Mouse (Mus musculus) intestine, embryonic 14.5 days (tissue): Measurements from ENCODE around the gene Fbxl17. TPM values are rescaled to one million over a fixed set of nuclear protein-coding genes. Genes with fewer than 3 reads are reported as not detected.
A peak's percentile ranks its signal among the peaks of the same experiment; 100 is the strongest.

Source experiments
- ATAC-seq: fragments of 200-750 bp; cut with Nextera tagmentation; replicated peaks from 2 replicates; pipeline ENCODE4 v1.8.0; 2017; ENCODE audit warnings: low read depth, moderate number of reproducible peaks, moderate TSS enrichment, moderate library complexity; ENCODE audit not compliant: low FRiP score, low TSS enrichment
- DNase-seq: peaks from one replicate; pipeline ENCODE4 v3.0.0-alpha.2; 2018; ENCODE audit warnings: low spot score
- H3K27ac ChIP-seq: fragments of 300-500 bp; sonication (generic); 2 replicates; pipeline ENCODE4 v1.5.1; 2014; ENCODE audit warnings: low read depth, mild to moderate bottlenecking, control low read depth
- H3K27me3 ChIP-seq: fragments of 300-500 bp; sonication (generic); replicated peaks from 2 replicates; pipeline ENCODE4 v1.6.1; 2014; ENCODE audit warnings: low read length, control low read depth; ENCODE audit not compliant: control insufficient read depth, insufficient read depth
- H3K36me3 ChIP-seq: fragments of 300-500 bp; sonication (generic); 2 replicates; pipeline ENCODE4 v1.6.1; 2014; ENCODE audit warnings: low read length, control low read depth; ENCODE audit not compliant: control insufficient read depth, insufficient read depth
- H3K4me1 ChIP-seq: fragments of 300-500 bp; sonication (generic); replicated peaks from 2 replicates; pipeline ENCODE4 v1.6.1; 2014; ENCODE audit warnings: low read length, control low read depth, mixed read lengths; ENCODE audit not compliant: control insufficient read depth, insufficient read depth
- H3K4me2 ChIP-seq: fragments of 300-500 bp; sonication (generic); 2 replicates; pipeline ENCODE4 v1.6.1; 2014; ENCODE audit warnings: low read length
- H3K4me3 ChIP-seq: fragments of 300-500 bp; sonication (generic); 2 replicates; pipeline ENCODE4 v1.5.1; 2014; ENCODE audit warnings: low read depth, low read length, control low read depth, mixed read lengths
- H3K9ac ChIP-seq: fragments of 300-500 bp; sonication (generic); 2 replicates; pipeline ENCODE4 v1.6.1; 2014; ENCODE audit warnings: mild to moderate bottlenecking, low read length
- H3K9me3 ChIP-seq: fragments of 300-500 bp; sonication (generic); 2 replicates; pipeline ENCODE4 v1.6.1; 2016; ENCODE audit warnings: low read length, control low read depth; ENCODE audit not compliant: control insufficient read depth
- WGBS: fragments of 180-500 bp; shearing (Covaris S2); extraction: QIAGEN DNeasy Blood & Tissue Kit; methylation state at CpG from one replicate; pipeline ENCODE4 v1.1.7; 2014; 5-methylcytosine and 5-hydroxymethylcytosine counted together
- polyA plus RNA-seq: library from polyadenylated mRNA; unstranded; fragments of >200 nt; fragmentation: Nextera tagmentation; extraction: Ambion mirVana; gene quantifications from 2 replicates; pipeline ENCODE4 v1.2.1, GENCODE M21; 2014

Gene Fbxl17
- polyA plus RNA-seq, 1 experiment from 2014 or later: 7.5 TPM

DNA sequence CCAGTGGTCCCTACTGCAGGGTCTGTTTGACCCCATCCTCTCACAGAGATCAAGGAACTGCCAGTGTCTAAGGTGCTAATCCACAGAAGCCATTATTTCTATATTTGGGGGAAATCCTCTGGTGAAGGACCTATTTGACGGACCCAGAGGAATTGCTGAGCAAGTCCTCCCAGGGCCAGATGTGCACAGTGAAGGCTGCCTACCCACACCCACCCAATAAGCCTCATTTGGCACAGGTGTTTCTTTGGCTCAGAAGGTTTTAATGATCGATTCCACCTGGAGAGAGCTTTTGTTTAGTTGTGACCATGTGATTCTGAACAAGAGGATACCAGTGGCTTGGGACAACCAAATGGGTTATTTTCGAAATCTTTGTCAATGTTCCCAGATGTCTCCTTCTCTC lies 462.3 kb downstream of the Fbxl17 start:
- Histone ChIP-seq H3K36me3 (no peaks in the 10 kb centered on the region), H3K4me2 (no peak overlapping the region), H3K27me3 (no peaks in the 10 kb centered on the region), H3K4me1 (no peaks in the 10 kb centered on the region), H3K9ac (no peak overlapping the region), H3K27ac (no peak overlapping the region), H3K9me3 (peaks cover 18% of the 10 kb centered on the region; the same call in 1 of the 2 replicates), H3K4me3 (no peak overlapping the region)
- ATAC-seq (no peak), DNase-seq (no peak)
- 89% methylated on average over 3 of the region's 3 CpGs for WGBS

DNA sequence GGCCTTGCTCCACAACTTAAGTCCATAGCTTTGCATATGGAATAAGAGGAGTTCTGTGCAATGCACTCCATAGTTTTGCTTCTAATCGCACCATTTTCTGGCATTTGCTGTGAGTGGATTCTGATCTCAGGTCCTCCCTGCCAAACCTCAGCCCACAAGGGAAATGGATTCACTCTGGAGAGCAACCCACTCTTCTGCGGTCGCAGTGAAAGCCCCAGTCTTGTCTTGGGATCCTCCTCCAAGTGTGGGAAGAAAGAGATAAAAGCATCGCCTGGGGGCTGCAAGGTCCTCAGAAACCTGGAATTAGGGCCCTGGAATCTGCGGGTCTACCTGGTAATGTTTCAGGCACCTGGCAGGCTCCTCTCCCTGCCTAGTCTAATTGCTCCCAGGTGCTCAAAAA lies 466.7 kb downstream of the Fbxl17 start:
- no peaks in the 10 kb centered on the region for H3K4me1 ChIP-seq
- H3K27me3 ChIP-seq: no peaks in the 10 kb centered on the region
- H3K9ac ChIP-seq: no peak overlapping the region
- WGBS: 89% methylated on average over 5 of the region's 5 CpGs
- DNase-seq (no peak), ATAC-seq (no peak)
- no peaks in the 10 kb centered on the region for H3K36me3 ChIP-seq
- H3K4me2 ChIP-seq: no peak overlapping the region
- H3K9me3 ChIP-seq: no peaks in the 10 kb centered on the region
- no peak overlapping the region for H3K4me3 ChIP-seq
- H3K27ac ChIP-seq: no peak overlapping the region

DNA sequence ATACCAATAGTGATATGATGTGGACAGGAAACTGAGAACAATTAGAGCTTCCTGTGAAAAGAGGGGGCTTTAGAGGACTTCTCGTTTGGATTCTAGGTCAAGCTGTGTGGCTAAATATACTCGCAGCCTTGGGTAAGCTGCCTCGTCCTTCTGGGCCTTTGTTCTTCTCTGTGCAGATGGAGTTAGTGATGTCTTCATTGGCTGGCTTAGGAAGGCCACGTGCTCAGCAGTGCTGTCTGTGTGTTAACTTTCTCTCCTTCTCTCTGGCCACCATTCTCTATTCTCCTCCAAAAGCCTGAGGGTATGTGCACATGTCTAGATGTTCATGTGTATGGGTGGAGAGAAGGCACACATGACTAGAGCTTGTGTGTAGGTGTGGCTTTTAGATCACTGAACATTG lies 470.7 kb downstream of the Fbxl17 start:
- Histone ChIP-seq H3K4me2 (no peak overlapping the region), H3K9me3 (no peaks in the 10 kb centered on the region), H3K27ac (no peak overlapping the region), H3K27me3 (no peaks in the 10 kb centered on the region), H3K4me3 (no peak overlapping the region), H3K9ac (no peak overlapping the region), H3K36me3 (no peaks in the 10 kb centered on the region), H3K4me1 (0 out of 2 replicates have a peak, but pooled peaks cover 4% of the 10 kb centered on the region)
- WGBS: 58% methylated on average over 4 of the region's 4 CpGs
- ATAC-seq (no peak), DNase-seq (no peak)

GRCm38 (mm10) chr17:63025238-63025637 lies 474.6 kb downstream of the Fbxl17 start:
- H3K36me3 ChIP-seq: no peaks in the 10 kb centered on the region
- H3K4me3 ChIP-seq: no peak overlapping the region
- ATAC-seq (no peak), DNase-seq (no peak)
- WGBS: 53% methylated on average over 15 of the region's 15 CpGs
- 0 out of 2 replicates have a peak, but pooled peaks cover 4% of the 10 kb centered on the region for H3K4me1 ChIP-seq
- H3K9ac ChIP-seq: no peak overlapping the region
- no peak overlapping the region for H3K4me2 ChIP-seq
- no peaks in the 10 kb centered on the region for H3K9me3 ChIP-seq
- H3K27ac ChIP-seq: no peak overlapping the region
- H3K27me3 ChIP-seq: no peaks in the 10 kb centered on the region

DNA sequence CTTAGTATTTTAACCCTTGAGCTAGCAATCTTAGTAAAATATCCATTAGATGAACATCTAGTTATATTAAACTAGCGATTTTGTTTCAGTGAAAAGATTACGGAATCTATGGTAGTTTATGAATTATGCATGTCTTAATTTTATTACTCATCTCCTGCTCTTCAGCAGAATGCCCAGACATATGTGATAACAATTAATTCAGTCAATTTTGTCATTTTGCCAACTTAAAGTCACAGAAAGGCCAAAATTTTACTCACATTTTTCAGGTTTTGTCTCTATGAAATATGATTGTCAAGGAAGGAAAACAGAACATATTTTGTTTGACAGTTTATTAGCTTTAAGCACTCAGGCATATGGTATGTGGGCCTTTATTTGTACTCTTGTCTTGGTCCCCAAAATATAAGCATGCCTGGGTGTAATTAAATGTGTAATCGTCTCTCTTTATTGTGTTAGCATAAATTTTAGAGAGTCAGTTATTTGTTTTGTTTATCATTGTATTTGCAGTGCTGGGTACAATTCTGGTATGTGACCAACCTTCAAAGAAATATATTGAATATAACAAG lies 482.1 kb downstream of the Fbxl17 start:
- H3K9me3 ChIP-seq: no peaks in the 10 kb centered on the region
- 87% methylated on average over 3 of the region's 3 CpGs for WGBS
- peaks cover 4% of the 10 kb centered on the region; the same call in 1 of the 2 replicates for H3K4me1 ChIP-seq
- H3K27me3 ChIP-seq: no peaks in the 10 kb centered on the region
- no peak overlapping the region for H3K27ac ChIP-seq
- ATAC-seq (no peak), DNase-seq (no peak)
- no peaks in the 10 kb centered on the region for H3K36me3 ChIP-seq
- no peak overlapping the region for H3K4me3 ChIP-seq
- no peak overlapping the region for H3K4me2 ChIP-seq
- H3K9ac ChIP-seq: no peak overlapping the region

- Histone ChIP-seq H3K9me3 (no peaks in the 10 kb centered on the region), H3K27me3 (no peaks in the 10 kb centered on the region), H3K36me3 (no peaks in the 10 kb centered on the region), H3K4me1 (peaks cover 35% of the 10 kb centered on the region; the same call in 1 of the 2 replicates), H3K27ac (peak overlapping the region; percentile 34; the same call in 1 of the 2 replicates), H3K4me3 (no peak overlapping the region), H3K9ac (no peak overlapping the region), H3K4me2 (no peak overlapping the region)
- ATAC-seq (peak; percentile 41), DNase-seq (no peak)
- WGBS: 24% methylated on average over 3 of the region's 3 CpGs
These were observed 487.3 kb downstream of the Fbxl17 start for GRCm38 (mm10) chr17:63012571-63012923.

DNA sequence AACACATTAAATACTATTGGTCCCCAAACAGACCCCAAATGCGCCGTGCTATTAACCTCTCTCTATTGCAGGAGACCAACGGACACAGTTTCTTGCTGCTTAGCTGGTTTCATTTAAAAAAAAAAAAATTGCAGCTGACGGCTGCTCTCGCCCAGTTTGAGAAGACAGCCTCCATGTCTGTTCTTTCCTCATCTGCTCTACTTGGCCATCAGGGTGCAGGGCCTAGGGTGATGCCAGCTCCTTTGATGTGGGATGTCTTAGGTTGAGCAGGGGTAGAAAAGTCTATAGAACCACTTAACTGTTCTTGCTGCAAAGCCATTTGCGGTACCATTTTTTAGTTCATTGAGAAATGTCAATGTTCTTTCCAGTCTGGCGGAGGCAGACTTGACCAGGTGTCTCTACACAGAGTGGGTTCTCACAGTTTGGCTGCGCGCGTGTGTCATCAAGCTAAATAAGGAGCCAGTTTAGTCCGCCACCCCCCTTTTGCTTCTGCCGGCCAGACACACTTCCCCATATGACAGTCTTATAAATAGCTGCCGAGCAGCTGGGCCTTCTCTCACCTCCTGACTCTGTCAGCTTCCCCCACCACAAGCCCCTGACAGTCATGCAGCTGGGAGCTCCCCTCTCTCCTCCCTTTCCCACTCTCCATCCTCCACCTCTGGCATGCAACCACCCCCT lies 487.8 kb downstream of the Fbxl17 start:
- Histone ChIP-seq H3K27me3 (no peaks in the 10 kb centered on the region), H3K4me2 (no peak overlapping the region), H3K4me3 (no peak overlapping the region), H3K27ac (peak overlapping the region; percentile 34; the same call in 1 of the 2 replicates), H3K9ac (no peak overlapping the region), H3K4me1 (peaks cover 35% of the 10 kb centered on the region; the same call in 1 of the 2 replicates), H3K36me3 (no peaks in the 10 kb centered on the region), H3K9me3 (no peaks in the 10 kb centered on the region)
- peak; percentile 79 for ATAC-seq
- WGBS: 40% methylated on average over 13 of the region's 13 CpGs
- peak; percentile 66 for DNase-seq

DNA sequence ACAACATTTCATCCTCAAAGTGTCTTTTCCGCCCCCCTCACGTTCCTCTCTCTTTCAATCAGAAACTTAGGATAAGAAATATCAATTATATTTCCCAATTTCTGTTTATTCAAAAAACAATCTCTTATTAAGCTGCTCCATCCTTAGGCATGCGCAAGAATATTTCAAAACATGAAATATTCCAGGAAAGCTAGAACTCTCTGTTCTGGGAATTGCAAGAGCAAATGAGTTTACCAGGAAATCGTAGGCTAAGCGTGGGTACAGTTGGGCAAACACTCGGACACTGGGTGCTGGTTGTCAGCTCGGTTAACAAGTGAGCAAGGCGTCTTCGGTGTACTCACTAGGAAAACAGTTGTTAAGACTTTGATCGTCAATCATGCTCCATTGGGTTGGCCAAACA lies 489.0 kb downstream of the Fbxl17 start:
- ATAC-seq (no peak), DNase-seq (peak; percentile 48)
- no peak overlapping the region for H3K4me3 ChIP-seq
- no peaks in the 10 kb centered on the region for H3K9me3 ChIP-seq
- no peaks in the 10 kb centered on the region for H3K36me3 ChIP-seq
- H3K4me1 ChIP-seq: peaks cover 35% of the 10 kb centered on the region; the same call in 1 of the 2 replicates
- H3K4me2 ChIP-seq: no peak overlapping the region
- H3K9ac ChIP-seq: no peak overlapping the region
- 74% methylated on average over 10 of the region's 10 CpGs for WGBS
- H3K27ac ChIP-seq: no peak overlapping the region
- H3K27me3 ChIP-seq: no peaks in the 10 kb centered on the region

DNA sequence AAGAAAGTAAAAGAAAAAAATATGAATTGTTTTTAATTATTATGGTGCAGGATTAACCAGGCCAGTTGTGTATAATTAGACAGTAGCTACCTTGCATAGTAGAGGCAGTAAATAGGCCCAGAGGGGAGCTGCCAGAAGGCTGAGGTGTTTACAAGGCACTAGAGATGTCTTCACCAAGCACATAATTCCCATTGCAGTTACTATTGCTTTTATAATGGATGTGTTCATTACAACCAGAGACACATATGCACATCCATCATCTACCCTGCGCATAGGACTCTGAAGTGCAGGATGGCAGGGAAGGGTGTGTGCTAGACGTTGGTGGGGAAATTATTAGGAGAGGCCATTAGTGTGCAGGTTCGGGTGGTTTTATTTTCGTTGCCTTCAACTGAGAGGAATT lies 491.0 kb downstream of the Fbxl17 start:
- Histone ChIP-seq H3K9ac (no peak overlapping the region), H3K27ac (no peak overlapping the region; the same call in 1 of the 2 replicates), H3K4me3 (no peak overlapping the region), H3K4me1 (peaks cover 35% of the 10 kb centered on the region; the same call in 1 of the 2 replicates), H3K27me3 (no peaks in the 10 kb centered on the region), H3K36me3 (no peaks in the 10 kb centered on the region), H3K4me2 (no peak overlapping the region), H3K9me3 (no peaks in the 10 kb centered on the region)
- ATAC-seq (no peak), DNase-seq (peak; percentile 50)
- WGBS: 40% methylated on average over 4 of the region's 4 CpGs
